Mouse (Mus musculus) forebrain, postnatal 0 days (tissue): ENCODE data around the gene Dgkd. TPM values are rescaled to one million over a fixed set of nuclear protein-coding genes. Genes with fewer than 3 reads are reported as not detected.

Experiments
- ATAC-seq: fragments of 200-750 bp; cut with Nextera tagmentation; 2 replicates; pipeline ENCODE4 v1.8.0; 2017; ENCODE audit warnings: mild to moderate bottlenecking, moderate library complexity
- DNase-seq: peaks from one replicate; pipeline ENCODE4 v3.0.0-alpha.2; 2015
- H3K27ac ChIP-seq: fragments of 300-500 bp; sonication (generic); 2 replicates; pipeline ENCODE4 v1.5.1; 2014; ENCODE audit warnings: low read depth, mild to moderate bottlenecking, antibody characterized with exemption, low read length, moderate library complexity, mixed read lengths
- H3K27me3 ChIP-seq: fragments of 300-500 bp; sonication (generic); 2 replicates; pipeline ENCODE4 v1.6.1; 2014; ENCODE audit warnings: mild to moderate bottlenecking, low read length, mixed read lengths; ENCODE audit not compliant: insufficient read depth
- H3K36me3 ChIP-seq: fragments of 300-500 bp; sonication (generic); 2 replicates; pipeline ENCODE4 v1.6.1; 2014; ENCODE audit warnings: mild to moderate bottlenecking, moderate library complexity; ENCODE audit not compliant: insufficient read depth
- H3K4me1 ChIP-seq: fragments of 300-500 bp; sonication (generic); 2 replicates; pipeline ENCODE4 v1.6.1; 2014; ENCODE audit warnings: antibody characterized with exemption; ENCODE audit not compliant: insufficient read depth
- H3K4me2 ChIP-seq: fragments of 300-500 bp; sonication (generic); 2 replicates; pipeline ENCODE4 v1.6.1; 2014; ENCODE audit warnings: low read depth, mild to moderate bottlenecking, moderate library complexity
- H3K4me3 ChIP-seq: fragments of 300-500 bp; sonication (generic); 2 replicates; pipeline ENCODE4 v1.5.1; 2014; ENCODE audit warnings: low read depth, low read length, mixed read lengths
- H3K9ac ChIP-seq: fragments of 300-500 bp; sonication (generic); 2 replicates; pipeline ENCODE4 v1.6.1; 2014; ENCODE audit warnings: mild to moderate bottlenecking
- H3K9me3 ChIP-seq: fragments of 300-500 bp; sonication (generic); 2 replicates; pipeline ENCODE4 v1.6.1; 2016; ENCODE audit warnings: low read length
- CTCF ChIP-seq: sonication (generic); IDR thresholded peaks from 2 replicates; pipeline ENCODE4 v1.5.1; 2016; ENCODE audit warnings: antibody characterized with exemption, control low read depth, low read depth
- WGBS: fragments of 180-500 bp; shearing (Covaris S2); extraction: QIAGEN DNeasy Blood & Tissue Kit; methylation state at CpG from one replicate; pipeline ENCODE4 v1.1.7; 2014; 5-methylcytosine and 5-hydroxymethylcytosine counted together
- polyA plus RNA-seq: library from polyadenylated mRNA; unstranded; fragments of >200 nt; fragmentation: Nextera tagmentation; extraction: Ambion mirVana; gene quantifications from 2 replicates; pipeline ENCODE4 v1.2.1, GENCODE M21; 2015
- total RNA-seq: library from RNA; depleted of rRNA; stranded (reverse); fragments of >200 nt; gene quantifications from 2 replicates; pipeline ENCODE4 v1.2.3, GENCODE M21; 2014

Gene Dgkd
- total and polyA plus RNA-seq, 2 experiments from 2014 or later: 37.1 to 80.4 TPM

GRCm38 (mm10) chr1:87947681-87948091 is 94.6 kb downstream of the Dgkd start:
- no peak for TF ChIP-seq CTCF
- H3K27ac ChIP-seq: no peak overlapping the region
- DNase-seq (no peak), ATAC-seq (peak; percentile 23)
- H3K4me3 ChIP-seq: no peak overlapping the region
- WGBS: 91% methylated on average over 6 of the region's 6 CpGs
- H3K4me1 ChIP-seq: no peaks in the 10 kb centered on the region
- no peaks in the 10 kb centered on the region for H3K9me3 ChIP-seq
- H3K4me2 ChIP-seq: no peak overlapping the region
- H3K36me3 ChIP-seq: peaks cover 89% of the 10 kb centered on the region
- no peaks in the 10 kb centered on the region for H3K27me3 ChIP-seq
- H3K9ac ChIP-seq: no peak overlapping the region

- H3K4me3 ChIP-seq: no peak overlapping the region
- ATAC-seq: no peak
These were observed 98.6 kb downstream of the Dgkd start for GRCm38 (mm10) chr1:87951641-87952040.

GRCm38 (mm10) chr1:87953073-87953472 is 100.0 kb downstream of the Dgkd start:
- no peak for DNase-seq
- no peaks in the 10 kb centered on the region for H3K9me3 ChIP-seq
- H3K4me1 ChIP-seq: no peaks in the 10 kb centered on the region
- WGBS: 80% methylated on average over 3 of the region's 3 CpGs
- H3K27ac ChIP-seq: no peak overlapping the region
- no peak overlapping the region for H3K4me2 ChIP-seq
- no peaks in the 10 kb centered on the region for H3K27me3 ChIP-seq
- ATAC-seq: no peak
- H3K36me3 ChIP-seq: peaks cover 90% of the 10 kb centered on the region
- H3K9ac ChIP-seq: no peak overlapping the region
- no peak for TF ChIP-seq CTCF
- no peak overlapping the region for H3K4me3 ChIP-seq

More at GRCm38 (mm10) chr1:87951641-87952040, 98.6 kb downstream of the Dgkd start:
- Histone ChIP-seq H3K4me1 (no peaks in the 10 kb centered on the region), H3K27me3 (no peaks in the 10 kb centered on the region), H3K4me2 (no peak overlapping the region), H3K9ac (no peak overlapping the region), H3K36me3 (peaks cover 90% of the 10 kb centered on the region), H3K9me3 (no peaks in the 10 kb centered on the region), H3K27ac (no peak overlapping the region)
- no peak for TF ChIP-seq CTCF
- WGBS: 91% methylated on average over 3 of the region's 3 CpGs
- DNase-seq: no peak

GRCm38 (mm10) chr1:87958931-87959330 is 105.8 kb downstream of the Dgkd start:
- H3K9me3 ChIP-seq: no peaks in the 10 kb centered on the region
- no peak overlapping the region for H3K27ac ChIP-seq
- H3K4me2 ChIP-seq: no peak overlapping the region
- ATAC-seq (no peak), DNase-seq (no peak)
- H3K36me3 ChIP-seq: peaks cover 74% of the 10 kb centered on the region
- no peaks in the 10 kb centered on the region for H3K27me3 ChIP-seq
- H3K4me3 ChIP-seq: no peak overlapping the region
- H3K9ac ChIP-seq: no peak overlapping the region
- 98% methylated on average over 1 of the region's 1 CpGs for WGBS
- no peak for TF ChIP-seq CTCF
- no peaks in the 10 kb centered on the region for H3K4me1 ChIP-seq

GRCm38 (mm10) chr1:87959532-87959931 is 106.4 kb downstream of the Dgkd start:
- ATAC-seq: no peak
- Histone ChIP-seq H3K4me3 (no peak overlapping the region), H3K4me1 (no peaks in the 10 kb centered on the region), H3K36me3 (peaks cover 76% of the 10 kb centered on the region), H3K27me3 (no peaks in the 10 kb centered on the region), H3K27ac (no peak overlapping the region), H3K9ac (no peak overlapping the region), H3K9me3 (no peaks in the 10 kb centered on the region), H3K4me2 (no peak overlapping the region)
- no peak for DNase-seq
- 85% methylated on average over 4 of the region's 4 CpGs for WGBS
- no peak for TF ChIP-seq CTCF

- no peak overlapping the region for H3K27ac ChIP-seq
- no peak for TF ChIP-seq CTCF
- peaks cover 74% of the 10 kb centered on the region for H3K36me3 ChIP-seq
- H3K9me3 ChIP-seq: no peaks in the 10 kb centered on the region
- no peak overlapping the region for H3K4me2 ChIP-seq
- ATAC-seq (no peak), DNase-seq (no peak)
- no peak overlapping the region for H3K4me3 ChIP-seq
- 55% methylated on average over 4 of the region's 4 CpGs for WGBS
- H3K27me3 ChIP-seq: no peaks in the 10 kb centered on the region
- H3K9ac ChIP-seq: no peak overlapping the region
- no peaks in the 10 kb centered on the region for H3K4me1 ChIP-seq
These were observed 106.9 kb downstream of the Dgkd start for GRCm38 (mm10) chr1:87959998-87960431.

- 90% methylated on average over 4 of the region's 4 CpGs for WGBS
- no peak overlapping the region for H3K4me3 ChIP-seq
- no peak overlapping the region for H3K27ac ChIP-seq
- H3K4me2 ChIP-seq: no peak overlapping the region
- no peak for TF ChIP-seq CTCF
- H3K36me3 ChIP-seq: peaks cover 68% of the 10 kb centered on the region
- no peaks in the 10 kb centered on the region for H3K9me3 ChIP-seq
- DNase-seq (no peak), ATAC-seq (no peak)
- H3K4me1 ChIP-seq: no peaks in the 10 kb centered on the region
- H3K27me3 ChIP-seq: no peaks in the 10 kb centered on the region
- H3K9ac ChIP-seq: no peak overlapping the region
These were observed 107.7 kb downstream of the Dgkd start for GRCm38 (mm10) chr1:87960752-87961151.
